Mouse (Mus musculus): ENCODE measurements around the gene Anapc2. TPM values are rescaled to one million over a fixed set of nuclear protein-coding genes. Genes with fewer than 3 reads are reported as not detected.

The Anapc2 gene
- polyA plus RNA-seq, 1 experiment, result 82.6 TPM

DNA sequence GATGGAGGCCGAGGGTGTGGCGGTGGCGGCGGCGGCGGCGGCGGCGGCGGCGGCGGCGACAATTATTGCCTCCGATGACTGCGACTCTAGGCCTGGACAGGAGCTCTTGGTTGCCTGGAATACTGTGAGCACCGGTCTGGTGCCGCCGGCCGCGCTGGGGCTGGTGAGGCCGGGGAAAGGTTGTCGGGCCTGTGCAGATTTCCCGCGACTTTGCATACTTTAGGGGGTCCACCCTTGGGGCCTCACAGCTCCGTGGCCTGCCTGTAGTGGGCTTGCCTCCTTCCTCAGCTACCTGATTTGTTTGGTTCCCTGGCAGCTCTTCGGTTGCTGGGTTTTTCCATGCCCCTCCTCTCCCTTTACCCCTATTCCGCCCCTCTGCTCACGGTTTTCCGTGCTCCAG is 237 bp downstream of the Anapc2 start:
- peak overlapping the region; percentile 85 for H3K4me3 ChIP-seq (ENCODE audit: insufficient read depth, low read depth, low read length)
- no peaks in the 10 kb centered on the region for H3K27me3 ChIP-seq (replicated peaks; ENCODE audit: control insufficient read depth, insufficient read depth, low read length)
- H3K4me1 ChIP-seq (ENCODE audit: control insufficient read depth, insufficient read depth, low read length), result peaks cover 15% of the 10 kb centered on the region; the same call in 1 of the 2 replicates
- no peak for DNase-seq
- no peak overlapping the region for H3K27ac ChIP-seq (ENCODE audit: insufficient read depth, low read depth, low read length)
- under 1% methylated on average over 29 of the region's 29 CpGs for whole genome bisulfite sequencing
- no peak for TF ChIP-seq POLR2A (IDR thresholded peaks at IDR 0.05; ENCODE audit: low read depth, low read length)
- TF ChIP-seq CTCF (conservative IDR thresholded peaks at IDR 0.05; ENCODE audit: insufficient read depth, insufficient read length, low read depth, low read length), result no peak
- H3K36me3 ChIP-seq (ENCODE audit: control insufficient read depth, insufficient read depth, low read length), result no peaks in the 10 kb centered on the region; the same call in 1 of the 2 replicates

- Histone ChIP-seq H3K27ac (ENCODE audit: insufficient read depth, low read depth, low read length) (no peak overlapping the region), H3K4me1 (ENCODE audit: control insufficient read depth, insufficient read depth, low read length) (peaks cover 10% of the 10 kb centered on the region; the same call in 1 of the 2 replicates), H3K36me3 (ENCODE audit: control insufficient read depth, insufficient read depth, low read length) (no peaks in the 10 kb centered on the region; the same call in 1 of the 2 replicates), H3K4me3 (ENCODE audit: insufficient read depth, low read depth, low read length) (peak overlapping the region; percentile 85), H3K27me3 (replicated peaks; ENCODE audit: control insufficient read depth, insufficient read depth, low read length) (no peaks in the 10 kb centered on the region)
- WGBS, result 26% methylated on average over 16 of the region's 16 CpGs
- TF ChIP-seq POLR2A (IDR thresholded peaks at IDR 0.05; ENCODE audit: low read depth, low read length), result no peak
- no peak for TF ChIP-seq CTCF (conservative IDR thresholded peaks at IDR 0.05; ENCODE audit: insufficient read depth, insufficient read length, low read depth, low read length)
- no peak for DNase-seq
These were observed 732 bp downstream of the Anapc2 start for GRCm38 (mm10) chr2:25273010-25273409.

- 62% methylated on average over 13 of the region's 13 CpGs for WGBS
- peak; percentile 87 for DNase-seq
- no peak overlapping the region for H3K4me3 ChIP-seq (ENCODE audit: insufficient read depth, low read depth, low read length)
- TF ChIP-seq POLR2A (IDR thresholded peaks at IDR 0.05; ENCODE audit: low read depth, low read length) (no peak), CTCF (conservative IDR thresholded peaks at IDR 0.05; ENCODE audit: insufficient read depth, insufficient read length, low read depth, low read length) (peak; percentile 84)
- no peak overlapping the region for H3K27ac ChIP-seq (ENCODE audit: insufficient read depth, low read depth, low read length)
- no peaks in the 10 kb centered on the region for H3K27me3 ChIP-seq (replicated peaks; ENCODE audit: control insufficient read depth, insufficient read depth, low read length)
- no peaks in the 10 kb centered on the region for H3K4me1 ChIP-seq (ENCODE audit: control insufficient read depth, insufficient read depth, low read length)
- H3K36me3 ChIP-seq (ENCODE audit: control insufficient read depth, insufficient read depth, low read length), result peaks cover 3% of the 10 kb centered on the region
These were observed 6.9 kb downstream of the Anapc2 start for GRCm38 (mm10) chr2:25278928-25279882.

DNA sequence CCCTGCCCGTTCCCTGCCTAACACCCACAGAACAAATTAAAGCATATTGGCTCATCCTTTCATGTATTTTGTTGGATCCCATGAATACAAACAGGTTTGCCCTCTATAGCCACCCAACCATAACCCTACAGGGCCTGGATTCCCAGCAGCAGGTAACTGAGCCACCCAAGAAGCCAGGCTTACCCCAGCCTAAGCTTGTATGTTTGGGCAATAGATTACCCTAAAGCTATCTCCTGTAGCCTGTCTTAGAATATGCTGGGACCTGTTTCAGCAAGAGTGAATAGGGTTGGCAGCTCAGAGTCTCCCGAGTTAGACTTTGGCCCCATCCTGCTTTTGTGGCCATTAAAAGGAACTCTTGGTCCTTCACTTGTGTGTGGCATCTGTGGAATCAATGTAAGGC is 13.3 kb downstream of the Anapc2 start:
- peak; percentile 27 for DNase-seq
- Histone ChIP-seq H3K27me3 (replicated peaks; ENCODE audit: control insufficient read depth, insufficient read depth, low read length) (no peaks in the 10 kb centered on the region), H3K4me3 (ENCODE audit: insufficient read depth, low read depth, low read length) (no peak overlapping the region), H3K36me3 (ENCODE audit: control insufficient read depth, insufficient read depth, low read length) (no peaks in the 10 kb centered on the region; the same call in 1 of the 2 replicates), H3K27ac (ENCODE audit: insufficient read depth, low read depth, low read length) (no peak overlapping the region), H3K4me1 (ENCODE audit: control insufficient read depth, insufficient read depth, low read length) (peaks cover 8% of the 10 kb centered on the region)
- no peak for TF ChIP-seq CTCF (conservative IDR thresholded peaks at IDR 0.05; ENCODE audit: insufficient read depth, insufficient read length, low read depth, low read length)
- WGBS, result 76% methylated on average over 2 of the region's 2 CpGs

- 74% methylated on average over 1 of the region's 1 CpGs for WGBS
- Histone ChIP-seq H3K27ac (ENCODE audit: insufficient read depth, low read depth, low read length) (peak overlapping the region; percentile 69), H3K36me3 (ENCODE audit: control insufficient read depth, insufficient read depth, low read length) (no peaks in the 10 kb centered on the region; the same call in 1 of the 2 replicates), H3K4me1 (ENCODE audit: control insufficient read depth, insufficient read depth, low read length) (peaks cover 8% of the 10 kb centered on the region), H3K27me3 (replicated peaks; ENCODE audit: control insufficient read depth, insufficient read depth, low read length) (no peaks in the 10 kb centered on the region), H3K4me3 (ENCODE audit: insufficient read depth, low read depth, low read length) (no peak overlapping the region)
- TF ChIP-seq POLR2A (IDR thresholded peaks at IDR 0.05; ENCODE audit: low read depth, low read length), result no peak
- no peak for TF ChIP-seq CTCF (conservative IDR thresholded peaks at IDR 0.05; ENCODE audit: insufficient read depth, insufficient read length, low read depth, low read length)
- DNase-seq, result no peak
These were observed 14.0 kb downstream of the Anapc2 start for GRCm38 (mm10) chr2:25286314-25286713.

GRCm38 (mm10) chr2:25286837-25287636 is 14.8 kb downstream of the Anapc2 start:
- no peaks in the 10 kb centered on the region; the same call in 1 of the 2 replicates for H3K27me3 ChIP-seq (replicated peaks; ENCODE audit: control insufficient read depth, insufficient read depth, low read length)
- no peak for TF ChIP-seq CTCF (conservative IDR thresholded peaks at IDR 0.05; ENCODE audit: insufficient read depth, insufficient read length, low read depth, low read length)
- no peak for TF ChIP-seq POLR2A (IDR thresholded peaks at IDR 0.05; ENCODE audit: low read depth, low read length)
- no peak overlapping the region for H3K4me3 ChIP-seq (ENCODE audit: insufficient read depth, low read depth, low read length)
- H3K27ac ChIP-seq (ENCODE audit: insufficient read depth, low read depth, low read length), result peak overlapping the region; percentile 69
- peaks cover 8% of the 10 kb centered on the region for H3K4me1 ChIP-seq (ENCODE audit: control insufficient read depth, insufficient read depth, low read length)
- WGBS, result 27% methylated on average over 7 of the region's 7 CpGs
- no peaks in the 10 kb centered on the region; the same call in 1 of the 2 replicates for H3K36me3 ChIP-seq (ENCODE audit: control insufficient read depth, insufficient read depth, low read length)
- peak; percentile 60 for DNase-seq
